Mouse (Mus musculus) lung, postnatal 0 days (tissue): Measurements from ENCODE around the gene Krt25.

Experiments used
- CTCF ChIP-seq: IDR thresholded peaks from 2 replicates; pipeline ENCODE4 v1.5.1; 2016; ENCODE audit warnings: antibody characterized with exemption, mild to moderate bottlenecking
- EP300 ChIP-seq: IDR thresholded peaks from 2 replicates; pipeline ENCODE4 v1.6.1; 2016; ENCODE audit warnings: antibody characterized with exemption, mild to moderate bottlenecking, control low read depth

DNA sequence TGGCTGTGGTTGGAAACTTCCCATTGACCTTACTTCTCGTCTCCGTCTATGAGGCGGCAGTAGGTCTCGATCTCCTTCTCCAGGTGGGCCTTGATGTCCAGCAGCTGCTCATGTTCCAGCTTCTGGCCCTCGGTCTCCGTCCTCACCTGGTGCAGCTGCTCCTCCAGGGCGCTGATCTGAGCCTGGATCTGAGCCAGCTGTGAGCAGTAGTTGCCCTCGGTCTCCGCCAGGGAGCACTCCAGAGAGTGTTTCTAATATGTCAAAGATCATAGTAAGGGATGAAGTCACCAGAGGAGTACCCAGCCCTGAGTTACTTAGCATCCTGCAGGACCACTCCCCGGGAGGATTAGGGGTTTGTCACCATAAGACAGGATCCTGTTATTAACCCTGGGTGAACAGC, 44.0 kb upstream of the Krt25 start:
- TF ChIP-seq CTCF = peak; percentile 45
- TF ChIP-seq EP300 = no peak
